Mouse (Mus musculus) stomach, postnatal 0 days (tissue): ENCODE results near the gene Card9. TPM values are rescaled to one million over a fixed set of nuclear protein-coding genes. Genes with fewer than 3 reads are reported as not detected.

Source experiments
- ATAC-seq: fragments of 200-750 bp; cut with Nextera tagmentation; 2 replicates; pipeline ENCODE4 v1.8.0; 2017; ENCODE audit not compliant: low FRiP score, low TSS enrichment
- DNase-seq: peaks from one replicate; pipeline ENCODE4 v3.0.0-alpha.2; 2016; ENCODE audit warnings: low spot score
- H3K27ac ChIP-seq: fragments of 300-500 bp; sonication (generic); replicated peaks from 2 replicates; pipeline ENCODE4 v1.5.1; 2014; ENCODE audit warnings: mild to moderate bottlenecking, control low read depth
- H3K27me3 ChIP-seq: fragments of 300-500 bp; sonication (generic); 2 replicates; pipeline ENCODE4 v1.6.1; 2014; ENCODE audit warnings: low read length; ENCODE audit not compliant: control insufficient read depth, insufficient read depth
- H3K36me3 ChIP-seq: fragments of 300-500 bp; sonication (generic); 2 replicates; pipeline ENCODE4 v1.6.1; 2014; ENCODE audit warnings: low read length, mixed read lengths; ENCODE audit not compliant: control insufficient read depth, insufficient read depth
- H3K4me1 ChIP-seq: fragments of 300-500 bp; sonication (generic); replicated peaks from 2 replicates; pipeline ENCODE4 v1.6.1; 2014; ENCODE audit warnings: antibody characterized with exemption; ENCODE audit not compliant: control insufficient read depth, insufficient read depth
- H3K4me2 ChIP-seq: fragments of 300-500 bp; sonication (generic); replicated peaks from 2 replicates; pipeline ENCODE4 v1.6.1; 2014; ENCODE audit warnings: low read depth, mild to moderate bottlenecking, control low read depth, moderate library complexity
- H3K4me3 ChIP-seq: fragments of 300-500 bp; sonication (generic); 2 replicates; pipeline ENCODE4 v1.5.1; 2014; ENCODE audit warnings: low read depth, low read length, control low read depth
- H3K9ac ChIP-seq: fragments of 300-500 bp; sonication (generic); 2 replicates; pipeline ENCODE4 v1.6.1; 2014; ENCODE audit warnings: mild to moderate bottlenecking, low read length, control low read depth, mixed read lengths
- H3K9me3 ChIP-seq: fragments of 300-500 bp; sonication (generic); 2 replicates; pipeline ENCODE4 v1.6.1; 2016; ENCODE audit warnings: low read length; ENCODE audit not compliant: control insufficient read depth
- CTCF ChIP-seq: IDR thresholded peaks from 2 replicates; pipeline ENCODE4 v1.5.1; 2016; ENCODE audit warnings: antibody characterized with exemption, low read depth, mild to moderate bottlenecking, moderate library complexity
- EP300 ChIP-seq: optimal IDR thresholded peaks from 2 replicates; pipeline ENCODE3; 2016; ENCODE audit warnings: antibody characterized with exemption
- WGBS: fragments of 180-500 bp; shearing (Covaris S2); extraction: QIAGEN DNeasy Blood & Tissue Kit; methylation state at CpG from one replicate; pipeline ENCODE4 v1.1.7; 2014; 5-methylcytosine and 5-hydroxymethylcytosine counted together
- polyA plus RNA-seq: library from polyadenylated mRNA; unstranded; fragments of >200 nt; fragmentation: Nextera tagmentation; extraction: Ambion mirVana; gene quantifications from 2 replicates; pipeline ENCODE4 v1.2.1, GENCODE M21; 2015

Gene Card9
- polyA plus RNA-seq, 1 experiment from 2014 or later, result 0.55 TPM

- no peak overlapping the region for H3K4me2 ChIP-seq
- H3K27me3 ChIP-seq, result no peaks in the 10 kb centered on the region
- no peak for TF ChIP-seq EP300
- TF ChIP-seq CTCF, result no peak
- ATAC-seq (no peak), DNase-seq (no peak)
- H3K9me3 ChIP-seq, result no peaks in the 10 kb centered on the region
- H3K4me3 ChIP-seq, result no peak overlapping the region
- peaks cover 7% of the 10 kb centered on the region; the same call in 1 of the 2 replicates for H3K4me1 ChIP-seq
- no peak overlapping the region for H3K27ac ChIP-seq
- H3K36me3 ChIP-seq, result no peaks in the 10 kb centered on the region
- WGBS, result 86% methylated on average over 1 of the region's 1 CpGs
- no peak overlapping the region for H3K9ac ChIP-seq
These were observed 47.3 kb downstream of the Card9 start for GRCm38 (mm10) chr2:26313394-26313793.

- H3K4me2 ChIP-seq, result no peak overlapping the region
- no peaks in the 10 kb centered on the region for H3K9me3 ChIP-seq
- TF ChIP-seq EP300, result no peak
- peak; percentile 60 for TF ChIP-seq CTCF
- H3K27ac ChIP-seq, result no peak overlapping the region
- H3K36me3 ChIP-seq, result no peaks in the 10 kb centered on the region
- H3K4me3 ChIP-seq, result no peak overlapping the region
- no peak for DNase-seq
- ATAC-seq, result no peak
- H3K27me3 ChIP-seq, result no peaks in the 10 kb centered on the region
- H3K4me1 ChIP-seq, result peaks cover 7% of the 10 kb centered on the region; the same call in 1 of the 2 replicates
- 58% methylated on average over 2 of the region's 2 CpGs for WGBS
- H3K9ac ChIP-seq, result no peak overlapping the region
These were observed 47.9 kb downstream of the Card9 start for GRCm38 (mm10) chr2:26312812-26313211.

- no peaks in the 10 kb centered on the region for H3K27me3 ChIP-seq
- DNase-seq (no peak), ATAC-seq (no peak)
- H3K9ac ChIP-seq, result no peak overlapping the region
- WGBS, result 53% methylated on average over 5 of the region's 5 CpGs
- H3K4me3 ChIP-seq, result no peak overlapping the region
- no peak overlapping the region for H3K27ac ChIP-seq
- H3K9me3 ChIP-seq, result no peaks in the 10 kb centered on the region
- TF ChIP-seq CTCF (no peak), EP300 (no peak)
- no peak overlapping the region for H3K4me2 ChIP-seq
- no peaks in the 10 kb centered on the region for H3K36me3 ChIP-seq
- H3K4me1 ChIP-seq, result peaks cover 5% of the 10 kb centered on the region; the same call in 1 of the 2 replicates
These were observed 48.8 kb downstream of the Card9 start for GRCm38 (mm10) chr2:26311936-26312335.

GRCm38 (mm10) chr2:26309739-26310138 is 51.0 kb downstream of the Card9 start:
- ATAC-seq (peak; percentile 73; the same call in 1 of the 2 replicates), DNase-seq (no peak)
- H3K4me2 ChIP-seq, result no peak overlapping the region
- WGBS, result 14% methylated on average over 10 of the region's 10 CpGs
- H3K9ac ChIP-seq, result no peak overlapping the region
- no peaks in the 10 kb centered on the region for H3K27me3 ChIP-seq
- H3K9me3 ChIP-seq, result no peaks in the 10 kb centered on the region
- no peak overlapping the region for H3K4me3 ChIP-seq
- H3K4me1 ChIP-seq, result peaks cover 3% of the 10 kb centered on the region; the same call in 1 of the 2 replicates
- TF ChIP-seq CTCF, result no peak
- TF ChIP-seq EP300, result no peak
- no peaks in the 10 kb centered on the region for H3K36me3 ChIP-seq
- peak overlapping the region; percentile 83 for H3K27ac ChIP-seq

GRCm38 (mm10) chr2:26306702-26307101 is 54.0 kb downstream of the Card9 start:
- no peaks in the 10 kb centered on the region for H3K9me3 ChIP-seq
- no peak overlapping the region for H3K27ac ChIP-seq
- no peak overlapping the region for H3K4me3 ChIP-seq
- H3K36me3 ChIP-seq, result no peaks in the 10 kb centered on the region
- no peak for TF ChIP-seq EP300
- no peak for TF ChIP-seq CTCF
- H3K4me2 ChIP-seq, result no peak overlapping the region
- H3K9ac ChIP-seq, result no peak overlapping the region
- WGBS, result 87% methylated on average over 3 of the region's 3 CpGs
- H3K27me3 ChIP-seq, result no peaks in the 10 kb centered on the region
- no peak for DNase-seq
- no peak for ATAC-seq
- H3K4me1 ChIP-seq, result no peaks in the 10 kb centered on the region

GRCm38 (mm10) chr2:26305555-26305954 is 55.2 kb downstream of the Card9 start:
- Histone ChIP-seq H3K9ac (no peak overlapping the region), H3K4me1 (no peaks in the 10 kb centered on the region), H3K27me3 (no peaks in the 10 kb centered on the region), H3K4me3 (no peak overlapping the region), H3K9me3 (no peaks in the 10 kb centered on the region), H3K27ac (no peak overlapping the region), H3K36me3 (no peaks in the 10 kb centered on the region), H3K4me2 (no peak overlapping the region)
- no peak for TF ChIP-seq CTCF
- no peak for TF ChIP-seq EP300
- WGBS, result 67% methylated on average over 2 of the region's 2 CpGs
- DNase-seq (no peak), ATAC-seq (no peak)
